Mouse (Mus musculus): Measurements from ENCODE around the gene Nacc1. TPM values are rescaled to one million over a fixed set of nuclear protein-coding genes. Genes with fewer than 3 reads are reported as not detected.
"Not testable (repeated sequence)": the region's sequence is repeated elsewhere in the genome, so short reads cannot be mapped to it uniquely, and the experiment has no call there.

The Nacc1 gene
- total and polyA plus RNA-seq, 2 experiments, result 5.3 to 32.6 TPM

- WGBS, result 69% methylated on average over 3 of the region's 3 CpGs
- H3K27ac ChIP-seq (replicated peaks; ENCODE audit: insufficient read depth, low read depth, low read length), result no peak overlapping the region
- H3K27me3 ChIP-seq (ENCODE audit: control insufficient read depth, insufficient read depth, low read length), result no peaks in the 10 kb centered on the region
- H3K4me1 ChIP-seq (ENCODE audit: control insufficient read depth, insufficient read depth, low read length), result peaks cover 16% of the 10 kb centered on the region
- no peaks in the 10 kb centered on the region for H3K36me3 ChIP-seq (ENCODE audit: control insufficient read depth, insufficient read depth, low read length)
- no peak for DNase-seq (ENCODE audit: extremely low read depth, low read depth, low spot score)
- no peak overlapping the region for H3K4me3 ChIP-seq (ENCODE audit: insufficient read depth, low read depth, low read length)
- H3K79me2 ChIP-seq (ENCODE audit: control insufficient read depth, insufficient read depth, low read length), result peaks cover 39% of the 10 kb centered on the region
- no peak overlapping the region for H3K9ac ChIP-seq (ENCODE audit: low read depth, low read length)
- no peak for TF ChIP-seq POLR2A (IDR thresholded peaks at IDR 0.05; ENCODE audit: extremely low read depth, insufficient read depth, low read length)
- TF ChIP-seq CTCF (IDR thresholded peaks at IDR 0.05; ENCODE audit: low read depth, low read length), result no peak
Measured at GRCm38 (mm10) chr8:84684537-84684936, 3.1 kb downstream of the Nacc1 start.

DNA sequence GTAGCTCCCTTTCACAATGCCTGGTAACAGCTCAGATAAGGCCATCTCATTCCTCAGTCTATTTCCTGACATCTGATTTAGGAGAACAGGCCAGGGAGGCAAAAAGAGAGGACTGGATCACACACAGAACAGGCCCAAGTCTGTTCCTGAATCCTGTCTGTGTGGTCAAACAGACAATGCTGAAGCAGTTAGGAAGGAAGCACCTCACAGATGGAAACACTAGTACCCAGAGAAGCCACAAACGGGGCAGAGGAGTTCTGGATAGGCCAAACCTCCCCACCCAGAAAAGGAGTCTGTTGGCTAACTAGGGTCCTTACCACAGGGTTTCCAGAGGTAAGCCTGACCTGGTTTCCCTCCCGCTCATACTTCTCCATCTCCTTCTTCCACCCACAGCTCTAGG is 5.4 kb downstream of the Nacc1 start:
- Histone ChIP-seq H3K27ac (replicated peaks; ENCODE audit: insufficient read depth, low read depth, low read length) (no peak overlapping the region), H3K79me2 (ENCODE audit: control insufficient read depth, insufficient read depth, low read length) (peaks cover 34% of the 10 kb centered on the region), H3K36me3 (ENCODE audit: control insufficient read depth, insufficient read depth, low read length) (no peaks in the 10 kb centered on the region), H3K27me3 (ENCODE audit: control insufficient read depth, insufficient read depth, low read length) (no peaks in the 10 kb centered on the region), H3K4me3 (ENCODE audit: insufficient read depth, low read depth, low read length) (no peak overlapping the region), H3K4me1 (ENCODE audit: control insufficient read depth, insufficient read depth, low read length) (peaks cover 12% of the 10 kb centered on the region), H3K9ac (ENCODE audit: low read depth, low read length) (no peak overlapping the region)
- 89% methylated on average over 2 of the region's 2 CpGs for WGBS
- DNase-seq (ENCODE audit: extremely low read depth, low read depth, low spot score), result no peak
- no peak for TF ChIP-seq POLR2A (IDR thresholded peaks at IDR 0.05; ENCODE audit: extremely low read depth, insufficient read depth, low read length)
- TF ChIP-seq CTCF (IDR thresholded peaks at IDR 0.05; ENCODE audit: low read depth, low read length), result no peak

DNA sequence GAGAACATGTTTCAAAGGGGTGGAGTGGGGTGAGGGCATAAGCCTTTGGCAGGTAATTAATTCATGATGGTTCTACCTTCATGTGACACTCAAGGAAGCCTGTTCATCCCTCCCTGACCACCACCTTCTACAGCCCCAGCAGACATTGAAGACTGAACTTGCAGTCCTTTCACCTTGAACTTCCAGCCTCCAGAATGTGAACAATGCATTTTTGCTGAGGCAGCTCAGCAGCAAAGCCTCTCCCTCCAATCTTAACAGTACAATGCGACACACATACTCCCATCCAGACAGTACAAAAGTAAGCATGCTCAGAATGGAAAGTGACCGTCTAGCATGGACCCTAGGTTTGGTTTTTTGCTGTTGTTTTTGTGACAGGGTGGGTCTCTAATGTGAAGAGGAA is 6.2 kb downstream of the Nacc1 start:
- no peak overlapping the region for H3K27ac ChIP-seq (replicated peaks; ENCODE audit: insufficient read depth, low read depth, low read length)
- peaks cover 28% of the 10 kb centered on the region for H3K79me2 ChIP-seq (ENCODE audit: control insufficient read depth, insufficient read depth, low read length)
- H3K9ac ChIP-seq (ENCODE audit: low read depth, low read length), result no peak overlapping the region
- TF ChIP-seq POLR2A (IDR thresholded peaks at IDR 0.05; ENCODE audit: extremely low read depth, insufficient read depth, low read length) (no peak), CTCF (IDR thresholded peaks at IDR 0.05; ENCODE audit: low read depth, low read length) (no peak)
- H3K4me1 ChIP-seq (ENCODE audit: control insufficient read depth, insufficient read depth, low read length), result peaks cover 9% of the 10 kb centered on the region
- no peak for DNase-seq (ENCODE audit: extremely low read depth, low read depth, low spot score)
- no peaks in the 10 kb centered on the region for H3K36me3 ChIP-seq (ENCODE audit: control insufficient read depth, insufficient read depth, low read length)
- no peaks in the 10 kb centered on the region for H3K27me3 ChIP-seq (ENCODE audit: control insufficient read depth, insufficient read depth, low read length)
- H3K4me3 ChIP-seq (ENCODE audit: insufficient read depth, low read depth, low read length), result no peak overlapping the region
- WGBS, result 79% methylated on average over 2 of the region's 2 CpGs

GRCm38 (mm10) chr8:84677305-84677704 is 10.4 kb downstream of the Nacc1 start:
- H3K27me3 ChIP-seq (ENCODE audit: control insufficient read depth, insufficient read depth, low read length), result no peaks in the 10 kb centered on the region
- peaks cover 8% of the 10 kb centered on the region for H3K36me3 ChIP-seq (ENCODE audit: control insufficient read depth, insufficient read depth, low read length)
- peaks cover 12% of the 10 kb centered on the region; the same call in 1 of the 2 replicates for H3K79me2 ChIP-seq (ENCODE audit: control insufficient read depth, insufficient read depth, low read length)
- 95% methylated on average over 5 of the region's 5 CpGs for WGBS
- TF ChIP-seq CTCF (IDR thresholded peaks at IDR 0.05; ENCODE audit: low read depth, low read length) (no peak), POLR2A (IDR thresholded peaks at IDR 0.05; ENCODE audit: extremely low read depth, insufficient read depth, low read length) (no peak)
- DNase-seq (ENCODE audit: extremely low read depth, low read depth, low spot score), result no peak
- H3K4me3 ChIP-seq (ENCODE audit: insufficient read depth, low read depth, low read length), result no peak overlapping the region
- H3K9ac ChIP-seq (ENCODE audit: low read depth, low read length), result no peak overlapping the region
- H3K27ac ChIP-seq (replicated peaks; ENCODE audit: insufficient read depth, low read depth, low read length), result no peak overlapping the region
- peaks cover 1% of the 10 kb centered on the region for H3K4me1 ChIP-seq (ENCODE audit: control insufficient read depth, insufficient read depth, low read length)

- DNase-seq (ENCODE audit: extremely low read depth, low read depth, low spot score); H3K27ac ChIP-seq (replicated peaks; ENCODE audit: insufficient read depth, low read depth, low read length); H3K27me3 ChIP-seq (ENCODE audit: control insufficient read depth, insufficient read depth, low read length); H3K4me3 ChIP-seq (ENCODE audit: insufficient read depth, low read depth, low read length); H3K9ac ChIP-seq (ENCODE audit: low read depth, low read length); H3K79me2 ChIP-seq (ENCODE audit: control insufficient read depth, insufficient read depth, low read length); H3K4me1 ChIP-seq (ENCODE audit: control insufficient read depth, insufficient read depth, low read length); H3K36me3 ChIP-seq (ENCODE audit: control insufficient read depth, insufficient read depth, low read length): not testable (repeated sequence)
- 54% methylated on average over 5 of the region's 5 CpGs for WGBS
Measured at GRCm38 (mm10) chr8:84670295-84671006, 17.2 kb downstream of the Nacc1 start.

DNA sequence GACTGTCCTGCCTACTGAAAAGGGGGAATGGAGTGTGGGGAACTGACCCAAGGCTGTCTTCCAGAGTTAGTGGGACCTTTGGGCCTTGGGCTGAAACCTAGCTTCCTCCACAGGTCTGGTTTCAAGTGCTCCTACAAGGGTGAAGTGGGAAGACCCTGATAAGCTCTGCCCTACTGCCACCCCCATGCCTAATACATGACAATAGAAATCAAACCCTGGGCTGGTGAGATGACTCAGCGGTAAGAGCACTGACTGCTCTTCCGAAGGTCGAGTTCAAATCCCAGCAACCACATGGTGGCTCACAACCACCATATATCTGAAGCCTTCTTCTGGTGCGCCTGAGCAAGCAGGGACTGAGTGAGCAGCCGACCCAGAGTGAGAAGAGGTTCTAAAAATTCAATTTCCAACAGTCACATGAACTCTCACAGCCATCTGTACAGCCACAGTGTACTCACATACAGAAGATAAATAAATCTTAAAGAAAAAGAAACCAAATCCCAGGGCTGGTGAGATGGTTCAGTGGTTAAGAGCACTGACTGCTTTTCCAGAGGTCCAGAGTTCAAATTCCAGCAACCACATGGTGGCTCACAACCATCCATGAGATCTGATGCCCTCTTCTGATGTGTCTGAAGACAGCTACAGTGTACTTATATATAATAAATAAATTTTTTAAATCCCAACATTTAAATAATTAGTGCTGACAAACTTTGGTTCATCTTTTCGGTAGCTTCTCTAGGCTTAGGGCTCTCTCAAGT is 18.8 kb downstream of the Nacc1 start:
- H3K4me1 ChIP-seq (ENCODE audit: control insufficient read depth, insufficient read depth, low read length), result peaks cover 3% of the 10 kb centered on the region

More for the DNA sequence above, 18.8 kb downstream of the Nacc1 start:
- H3K79me2 ChIP-seq (ENCODE audit: control insufficient read depth, insufficient read depth, low read length), result no peaks in the 10 kb centered on the region
- no peak overlapping the region for H3K9ac ChIP-seq (ENCODE audit: low read depth, low read length)
- WGBS, result 79% methylated on average over 6 of the region's 6 CpGs
- no peak for DNase-seq (ENCODE audit: extremely low read depth, low read depth, low spot score)
- H3K4me3 ChIP-seq (ENCODE audit: insufficient read depth, low read depth, low read length), result no peak overlapping the region
- no peaks in the 10 kb centered on the region for H3K27me3 ChIP-seq (ENCODE audit: control insufficient read depth, insufficient read depth, low read length)
- H3K36me3 ChIP-seq (ENCODE audit: control insufficient read depth, insufficient read depth, low read length), result 0 out of 2 replicates have a peak, but pooled peaks cover 2% of the 10 kb centered on the region
- H3K27ac ChIP-seq (replicated peaks; ENCODE audit: insufficient read depth, low read depth, low read length), result no peak overlapping the region
- TF ChIP-seq CTCF (IDR thresholded peaks at IDR 0.05; ENCODE audit: low read depth, low read length), result no peak
- no peak for TF ChIP-seq POLR2A (IDR thresholded peaks at IDR 0.05; ENCODE audit: extremely low read depth, insufficient read depth, low read length)

All from liver, adult 2 months (tissue).